Mouse (Mus musculus) induced T-regulatory cell, adult 2 months (primary cell): ENCODE results near the gene Cdca3.

Source experiments
- DNase-seq: peaks from one replicate; pipeline ENCODE4 v3.0.0-alpha.2; 2012; ENCODE audit warnings: low read depth

Cdca3 gene

DNA sequence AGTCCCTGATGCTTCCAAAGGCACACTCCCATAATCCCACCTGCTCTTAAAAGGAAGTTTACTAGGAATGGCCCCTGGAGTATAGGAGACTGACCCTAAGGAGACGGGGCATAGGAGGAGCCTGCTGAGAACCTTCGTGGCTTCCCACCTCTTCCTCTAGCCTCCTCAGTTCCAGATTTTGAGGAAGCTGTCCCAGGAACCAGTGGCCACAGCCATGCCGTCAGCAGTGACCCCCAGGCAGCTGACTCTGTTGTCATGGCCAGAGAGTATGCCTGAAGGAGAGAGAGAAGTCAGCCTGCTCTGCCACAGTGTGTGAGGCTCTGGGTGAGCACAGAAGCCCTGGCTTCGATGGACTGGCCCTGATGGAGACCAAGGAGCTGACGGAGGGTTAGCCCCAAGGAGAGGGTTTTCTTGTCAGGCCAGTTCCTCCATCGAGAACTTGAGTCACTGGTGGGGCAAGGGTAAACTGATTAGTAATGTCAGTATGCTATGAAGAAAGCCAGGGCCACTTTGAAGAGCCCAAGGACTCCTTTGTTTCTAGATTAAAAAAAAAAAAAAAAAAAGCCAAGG lies 5.2 kb downstream of the Cdca3 start:
- DNase-seq = no peak

DNA sequence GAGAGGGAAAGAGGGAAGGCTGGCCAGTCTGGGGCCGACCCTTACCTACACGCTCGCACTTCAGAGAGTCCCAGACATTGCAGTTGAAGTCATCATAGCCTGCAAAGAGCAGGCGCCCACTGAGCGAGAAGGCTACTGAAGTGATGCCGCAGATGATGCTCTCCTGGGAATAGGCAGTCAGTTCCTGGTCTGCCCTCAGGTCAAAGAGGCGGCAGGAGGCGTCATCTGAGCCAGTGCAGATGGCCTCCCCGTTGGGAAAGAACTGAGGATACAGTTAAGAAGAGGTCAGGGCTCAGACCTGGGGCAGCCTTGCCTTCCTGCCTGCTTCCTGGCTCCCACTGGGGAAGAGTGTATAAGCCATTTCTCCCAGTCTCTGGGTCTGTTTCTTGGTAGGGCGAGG lies 6.2 kb downstream of the Cdca3 start:
- DNase-seq = no peak

DNA sequence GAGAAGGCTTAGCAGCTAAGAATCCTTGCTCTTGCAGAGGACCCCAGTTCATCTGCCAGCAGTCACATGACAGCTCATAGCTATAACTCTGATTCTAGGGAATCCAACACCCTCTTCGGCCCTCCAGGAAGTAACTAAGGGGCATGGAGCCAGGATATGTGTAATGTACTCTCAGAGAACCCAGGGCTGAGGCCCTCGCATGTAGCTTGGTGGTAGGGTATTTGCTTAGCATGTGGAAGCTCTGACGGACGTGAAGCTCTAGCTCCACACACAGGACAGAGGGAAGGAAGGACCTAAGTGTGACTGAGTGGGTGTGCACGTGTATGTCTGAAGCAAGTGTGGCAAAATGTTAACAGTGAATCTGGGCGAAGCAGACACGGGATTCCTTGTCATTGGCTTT lies 7.1 kb downstream of the Cdca3 start:
- no peak for DNase-seq

DNA sequence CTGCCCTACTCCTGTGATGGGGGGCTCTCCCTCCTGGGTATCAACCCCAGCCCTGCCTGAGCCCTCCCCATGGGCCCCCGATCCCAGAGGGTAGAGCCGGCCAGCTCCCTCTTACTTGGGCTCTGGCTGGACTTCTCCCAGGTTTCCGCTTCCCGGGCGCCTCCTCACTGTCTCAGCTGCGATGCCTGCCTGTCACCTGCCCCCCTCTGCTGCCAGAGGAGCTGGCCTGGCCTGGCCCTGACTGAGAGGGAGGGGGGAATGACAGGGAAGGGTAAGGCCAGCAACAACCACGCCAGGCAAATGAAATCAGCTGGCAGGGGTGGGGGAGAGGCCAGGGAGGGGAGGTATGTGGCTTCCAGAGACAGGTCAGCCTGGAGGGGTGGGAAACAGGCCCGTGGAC lies 10.5 kb downstream of the Cdca3 start:
- DNase-seq = no peak

DNA sequence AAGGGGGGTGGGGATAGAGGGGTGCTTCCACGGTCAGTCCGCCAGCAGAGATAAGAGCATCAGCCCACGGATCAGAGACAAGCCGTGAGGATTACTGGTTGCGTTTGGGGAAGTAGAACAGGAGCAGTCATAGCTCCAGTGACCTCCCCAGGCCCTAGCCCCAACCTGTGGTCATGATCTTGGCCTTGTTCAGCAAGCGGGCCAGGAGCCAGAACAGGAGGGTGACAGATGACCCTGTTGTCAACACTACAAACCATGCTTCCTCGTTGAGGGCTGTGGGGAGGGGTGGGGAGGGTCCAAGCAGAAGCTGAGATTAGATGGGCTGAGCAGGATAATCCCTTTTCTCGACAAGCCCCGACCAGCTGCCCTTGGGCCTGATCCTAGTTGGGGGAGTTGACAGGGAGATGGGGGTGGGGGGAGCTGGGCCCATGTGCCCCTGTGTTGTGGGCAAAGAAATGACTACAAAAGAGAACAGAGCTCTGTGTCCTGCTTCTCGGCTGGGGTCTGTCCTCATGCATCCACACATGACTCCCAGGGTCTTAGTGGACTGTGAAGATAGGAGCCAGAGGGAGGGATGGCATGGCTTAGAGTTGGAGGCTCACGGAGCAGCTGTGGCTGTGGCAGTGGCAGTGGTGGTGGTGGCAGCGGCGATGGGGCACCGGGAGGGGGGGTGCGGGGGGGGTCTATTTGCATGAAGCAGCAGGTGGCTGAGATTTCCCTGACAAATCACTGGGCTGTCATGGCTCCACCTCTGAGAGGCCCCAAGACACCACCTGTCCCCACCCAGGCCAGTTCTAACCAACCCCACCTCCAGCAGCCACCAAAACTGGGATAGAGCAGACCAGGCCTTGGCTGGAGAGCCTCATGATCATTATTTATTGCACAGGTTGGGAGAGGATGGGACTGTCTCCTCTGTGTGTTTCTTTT lies 11.2 kb downstream of the Cdca3 start, which contains the start of gene Gnb3:
Gene Gnb3 (minus strand): TSS at position 35 of the 927 bp plus-strand sequence.
- DNase-seq = no peak

DNA sequence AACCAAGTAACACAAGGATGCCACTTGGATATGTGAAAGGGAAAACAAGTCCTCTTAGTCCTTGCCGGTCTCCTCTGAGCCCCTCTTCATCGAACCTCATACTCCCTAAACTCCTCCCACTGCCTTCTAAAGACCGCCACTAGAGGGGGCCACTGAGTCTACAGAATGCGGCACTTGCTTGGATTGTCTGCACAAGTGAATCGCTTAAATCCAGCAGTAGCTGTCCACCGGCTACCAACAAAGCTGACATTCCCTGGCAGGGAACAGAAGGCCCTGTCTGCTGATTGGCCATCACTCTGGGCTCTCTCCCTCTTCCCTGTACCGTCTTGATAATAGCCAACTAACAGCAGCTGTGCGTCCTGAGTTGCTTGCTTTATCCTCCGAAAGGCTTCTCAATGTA lies 18.0 kb downstream of the Cdca3 start:
- peak; percentile 96 for DNase-seq

DNA sequence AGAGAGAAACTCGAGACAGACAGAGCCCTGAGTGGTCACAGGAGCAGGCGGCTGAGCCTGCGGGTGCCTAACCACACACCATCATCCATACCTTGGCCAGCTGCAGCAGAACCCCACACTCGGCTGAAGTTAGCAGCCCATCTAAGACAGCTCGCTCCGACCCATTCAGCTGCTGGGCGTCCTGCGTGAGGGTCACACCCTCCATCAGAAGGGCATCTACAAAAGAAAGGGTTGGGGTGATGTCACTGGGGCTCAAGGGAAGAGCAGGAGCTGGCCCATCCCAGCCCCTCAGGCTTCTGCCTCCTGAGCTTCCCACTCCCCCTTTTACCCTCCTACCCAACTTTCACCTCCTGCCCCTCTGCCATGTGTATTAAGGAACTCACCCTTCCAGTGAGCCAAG lies 21.2 kb downstream of the Cdca3 start:
- DNase-seq = no peak

DNA sequence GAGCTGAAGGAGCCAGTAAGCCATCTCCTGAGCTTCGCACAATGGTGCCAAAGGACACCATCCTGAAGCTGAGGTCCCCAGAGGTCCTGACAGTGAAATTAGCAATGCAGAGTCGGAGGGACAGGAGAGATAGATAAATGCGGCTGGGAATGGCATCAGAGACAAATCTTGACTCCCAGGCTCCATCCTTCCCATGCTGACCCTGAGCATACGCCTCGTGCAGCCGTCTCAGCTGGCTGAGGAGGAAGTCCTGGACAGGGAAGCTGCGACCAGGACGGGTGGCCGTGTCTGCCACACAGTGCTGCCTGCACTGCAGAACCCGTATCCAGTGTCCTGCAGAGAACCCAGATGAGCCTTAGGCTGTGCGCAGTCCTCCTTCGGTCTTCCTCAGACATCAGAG lies 25.3 kb downstream of the Cdca3 start:
- DNase-seq = no peak

DNA sequence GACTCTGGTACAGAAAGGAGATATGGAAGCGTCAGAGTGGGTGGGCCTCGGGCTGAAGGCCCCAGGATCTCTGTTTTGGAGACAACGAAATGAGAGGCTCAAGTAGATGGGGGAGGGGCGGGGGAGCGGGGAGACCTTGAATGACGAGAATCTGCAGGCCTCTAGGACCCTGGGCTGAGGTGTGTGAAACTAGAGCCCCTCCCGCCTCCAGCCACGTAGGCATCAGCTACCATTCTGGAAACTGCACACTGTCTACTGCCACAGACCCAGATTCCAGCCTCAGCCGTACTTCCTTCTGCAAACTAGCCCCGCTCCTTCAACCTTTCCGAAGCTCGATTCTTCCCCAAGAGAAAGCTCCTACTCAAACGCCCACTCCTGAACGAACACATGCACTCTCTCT lies 27.0 kb downstream of the Cdca3 start:
- peak; percentile 42 for DNase-seq

DNA sequence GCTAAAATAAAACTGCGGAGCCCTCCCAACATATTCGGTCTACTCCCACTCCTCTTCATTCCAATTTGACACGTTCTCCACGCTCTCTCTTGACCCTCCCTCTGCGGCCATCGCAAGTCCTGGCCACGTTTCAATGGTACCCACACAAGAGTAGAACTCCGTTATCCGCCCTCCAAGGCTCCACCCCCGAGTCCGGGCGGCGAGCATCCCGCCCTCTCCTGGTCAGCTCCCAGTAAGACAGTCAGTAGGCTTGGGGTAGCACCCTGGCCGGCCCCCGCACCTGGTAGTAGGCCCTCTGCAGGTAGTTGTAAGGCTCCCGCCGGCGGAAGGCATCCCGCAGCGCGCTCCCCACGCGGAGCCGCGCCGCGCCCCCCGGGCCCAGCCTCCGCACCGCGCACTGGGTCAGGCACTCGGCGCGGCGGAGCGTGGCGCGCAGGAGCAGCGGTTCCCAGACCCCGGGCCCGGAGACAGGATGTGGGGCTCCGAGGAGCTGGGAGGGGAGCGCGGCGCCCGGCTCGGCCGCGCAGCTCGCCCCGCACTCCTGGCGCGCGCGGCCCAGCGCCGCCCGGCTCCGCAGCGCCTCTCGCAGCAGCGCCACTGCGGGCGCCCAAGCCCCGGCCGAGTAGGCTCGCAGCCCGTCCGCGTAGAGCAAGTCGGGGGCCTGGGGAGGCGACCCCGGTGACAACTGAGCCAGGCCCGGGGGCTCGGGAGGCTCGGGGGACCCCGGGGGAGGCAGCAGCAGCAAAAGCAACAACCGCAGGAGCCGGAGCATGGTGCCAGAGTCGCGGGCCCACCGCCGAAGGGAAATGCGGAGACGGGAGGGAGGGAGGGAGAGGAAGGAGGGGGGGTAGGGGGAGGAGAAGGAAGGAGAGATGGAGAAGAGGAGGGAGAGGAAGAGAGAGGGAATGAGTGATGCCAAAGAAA lies 27.8 kb downstream of the Cdca3 start, which contains the start of gene P3h3:
Gene P3h3 (minus strand): TSS at position 837 of the 924 bp plus-strand sequence.
- DNase-seq = peak; percentile 84

DNA sequence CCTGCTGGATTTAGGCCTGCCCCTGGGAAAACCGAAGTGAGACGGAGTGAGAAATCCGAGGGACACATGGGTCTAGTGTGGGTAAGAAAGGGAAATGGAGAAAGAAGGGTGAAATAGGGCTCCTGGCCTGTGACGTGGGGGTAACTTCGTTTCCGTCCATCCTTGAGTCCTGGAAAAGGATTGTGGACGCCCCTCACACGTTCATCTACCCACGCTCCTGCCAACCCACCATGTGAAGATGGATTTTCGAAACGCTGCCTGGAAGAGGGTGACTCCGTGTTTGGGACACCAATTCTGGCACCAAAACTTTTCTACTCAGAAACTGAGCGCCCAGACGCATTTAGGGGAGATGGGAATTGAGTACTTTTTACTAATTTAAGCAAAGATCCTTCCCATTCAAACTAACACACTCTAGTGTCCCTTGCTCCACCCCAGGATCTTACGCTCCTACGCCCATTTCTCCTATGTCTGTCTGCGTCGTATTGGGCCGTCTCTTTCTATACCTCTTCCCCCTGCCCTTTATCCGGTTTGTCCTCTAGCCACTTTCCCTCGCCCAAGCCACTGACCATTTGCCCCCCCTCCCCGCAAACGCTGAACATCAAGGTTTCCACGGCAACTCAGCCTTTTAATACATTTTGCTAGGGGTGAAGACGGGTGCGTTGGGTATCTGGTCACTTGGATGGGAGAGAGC lies 28.6 kb downstream of the Cdca3 start:
- DNase-seq = no peak

DNA sequence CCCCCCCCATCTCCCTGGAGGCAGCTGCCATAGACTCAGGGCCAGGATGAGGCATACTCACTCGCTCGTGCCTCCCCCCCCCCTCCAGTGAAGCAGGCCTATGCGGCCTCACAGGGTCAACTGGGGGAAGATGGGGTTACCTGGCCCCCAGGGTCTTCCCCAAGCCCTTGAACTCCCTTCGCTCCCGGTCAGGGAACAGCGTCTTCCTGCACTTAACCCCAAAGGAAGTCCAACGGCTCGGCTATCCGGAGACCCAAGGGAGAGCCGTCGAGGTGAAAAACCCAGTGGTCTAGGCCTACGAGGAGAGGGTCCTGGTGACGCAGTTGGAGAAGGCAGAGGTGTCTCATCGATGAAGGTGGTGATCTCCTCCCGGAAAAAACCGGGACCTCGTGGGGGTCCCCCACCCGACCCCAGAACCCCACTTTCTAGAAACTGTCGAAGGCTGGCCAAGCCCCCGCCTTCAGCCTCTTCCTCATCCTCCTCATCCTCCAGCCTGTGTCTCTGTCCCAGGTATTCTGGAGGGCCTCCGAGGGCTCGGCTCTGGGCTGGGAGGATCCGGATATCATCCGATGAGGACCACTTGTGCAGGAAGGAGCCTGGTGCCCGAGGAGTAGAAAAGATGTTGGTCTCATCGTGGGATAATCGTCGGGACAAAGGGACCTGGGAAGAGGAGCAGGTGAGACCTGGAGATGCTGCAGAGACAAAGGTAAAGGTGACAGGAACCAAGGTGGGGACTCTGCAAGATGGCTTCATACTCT lies 29.4 kb downstream of the Cdca3 start:
- no peak for DNase-seq

DNA sequence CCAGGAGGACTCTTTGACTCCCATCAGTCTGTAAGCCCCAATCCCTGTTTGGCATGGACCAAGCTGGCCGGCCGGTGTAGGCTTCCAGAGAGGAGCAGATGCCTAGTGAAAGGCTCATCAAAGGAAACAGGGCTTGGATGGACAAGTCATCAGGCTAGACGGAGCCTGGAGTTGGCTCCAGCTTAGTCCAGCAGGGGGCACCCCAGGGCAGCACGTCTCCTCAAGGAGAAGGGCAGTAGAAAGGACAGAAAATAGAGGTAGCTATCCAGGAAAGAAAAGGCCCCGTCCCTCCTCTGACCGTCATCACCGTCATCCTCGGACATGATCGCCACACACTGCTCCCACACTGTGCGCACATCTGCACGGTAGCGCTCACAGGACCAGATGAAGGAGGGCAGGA lies 30.4 kb downstream of the Cdca3 start:
- peak; percentile 89 for DNase-seq

DNA sequence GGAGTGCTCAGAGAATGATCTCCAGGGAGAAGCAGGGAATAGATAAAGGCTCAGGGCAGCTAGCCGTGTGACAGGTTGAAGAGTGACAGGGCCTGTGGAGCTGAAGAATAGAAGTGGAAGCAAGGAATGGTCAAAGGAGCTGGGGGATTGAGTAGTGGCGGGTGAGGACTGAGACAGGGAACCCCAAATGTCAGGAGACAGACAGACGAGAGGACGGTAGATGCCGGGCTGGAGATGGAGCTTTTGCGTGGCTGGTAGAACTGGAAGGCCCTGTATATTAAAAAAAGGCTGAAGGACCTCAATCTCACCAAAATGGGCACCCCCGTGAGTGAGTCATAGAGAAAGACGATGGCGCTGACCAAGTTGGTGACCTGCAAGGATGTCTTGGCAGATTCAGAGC lies 31.2 kb downstream of the Cdca3 start:
- DNase-seq = no peak

DNA sequence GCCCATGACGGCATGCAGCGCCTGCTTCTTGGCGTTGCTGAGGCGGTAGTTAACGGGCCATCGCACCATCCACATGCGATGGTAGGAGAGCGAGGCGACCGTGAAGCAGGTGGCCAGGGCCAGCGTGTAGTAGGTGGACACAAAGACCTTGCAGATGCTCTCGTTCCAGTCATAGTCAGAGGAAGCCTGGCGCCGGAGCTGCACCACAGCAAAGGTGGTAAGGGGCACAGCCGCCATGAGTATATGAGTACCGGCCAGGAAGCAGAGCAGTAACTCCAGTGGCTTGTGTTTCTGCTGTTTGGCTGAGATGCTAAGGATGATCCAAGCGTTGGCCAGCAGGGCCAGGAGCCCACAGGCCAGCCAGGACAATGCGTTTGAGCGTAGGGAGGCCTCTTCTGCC lies 31.9 kb downstream of the Cdca3 start:
- no peak for DNase-seq

DNA sequence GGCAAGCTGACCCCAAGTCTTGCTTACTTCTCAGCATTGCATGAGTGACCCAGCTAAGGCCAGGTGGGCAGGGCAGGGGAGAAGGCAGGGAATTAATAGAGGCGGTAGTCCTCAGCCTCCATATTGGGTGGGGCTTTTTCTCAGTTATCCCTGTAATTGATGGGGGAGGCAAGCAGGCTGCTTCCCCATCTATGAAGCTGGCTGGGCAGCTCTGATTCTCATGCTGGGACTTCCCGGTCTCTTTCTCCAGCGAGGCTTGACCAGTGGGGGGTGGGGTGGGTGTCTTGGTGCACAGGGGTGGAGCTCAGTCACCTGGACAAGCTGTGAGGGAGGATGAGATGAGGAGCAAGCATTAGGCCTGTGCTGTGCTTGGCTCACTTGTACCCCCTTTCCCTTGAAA lies 32.5 kb downstream of the Cdca3 start:
- no peak for DNase-seq

DNA sequence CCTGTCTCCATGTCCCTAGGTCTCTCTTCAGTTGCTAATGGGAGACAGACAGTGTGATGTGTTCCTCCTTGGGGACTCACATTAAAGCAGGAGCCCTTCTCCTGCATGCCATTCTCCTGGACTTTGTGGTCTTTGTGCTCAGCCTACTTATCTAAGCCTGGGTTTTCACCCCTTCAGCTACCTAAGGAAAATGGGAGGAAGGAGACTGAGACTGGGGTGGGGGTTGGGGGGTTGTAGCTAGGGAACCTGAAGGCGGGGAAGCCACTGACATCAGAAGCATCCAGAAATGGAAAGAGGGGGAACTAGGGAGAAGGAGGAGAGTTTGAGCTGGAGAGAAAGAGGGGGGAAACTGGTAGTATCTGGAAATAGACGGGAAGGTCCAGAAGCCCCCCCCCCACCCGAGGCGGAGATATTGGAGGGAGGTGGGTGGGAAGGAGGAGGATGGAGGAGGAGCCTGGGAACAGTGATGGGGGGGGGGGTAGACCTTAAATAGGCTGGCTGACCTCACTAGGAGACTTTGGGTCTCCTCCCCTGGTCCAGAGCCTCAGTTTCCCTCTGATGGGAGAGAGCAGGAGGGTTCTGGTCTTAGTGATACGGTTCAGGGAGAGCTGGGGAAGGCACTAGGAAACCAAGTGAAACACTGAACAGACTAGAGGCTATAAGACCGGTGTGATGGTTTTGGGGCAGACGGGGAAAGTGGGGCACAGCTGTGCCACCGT lies 33.2 kb downstream of the Cdca3 start:
- DNase-seq = no peak

DNA sequence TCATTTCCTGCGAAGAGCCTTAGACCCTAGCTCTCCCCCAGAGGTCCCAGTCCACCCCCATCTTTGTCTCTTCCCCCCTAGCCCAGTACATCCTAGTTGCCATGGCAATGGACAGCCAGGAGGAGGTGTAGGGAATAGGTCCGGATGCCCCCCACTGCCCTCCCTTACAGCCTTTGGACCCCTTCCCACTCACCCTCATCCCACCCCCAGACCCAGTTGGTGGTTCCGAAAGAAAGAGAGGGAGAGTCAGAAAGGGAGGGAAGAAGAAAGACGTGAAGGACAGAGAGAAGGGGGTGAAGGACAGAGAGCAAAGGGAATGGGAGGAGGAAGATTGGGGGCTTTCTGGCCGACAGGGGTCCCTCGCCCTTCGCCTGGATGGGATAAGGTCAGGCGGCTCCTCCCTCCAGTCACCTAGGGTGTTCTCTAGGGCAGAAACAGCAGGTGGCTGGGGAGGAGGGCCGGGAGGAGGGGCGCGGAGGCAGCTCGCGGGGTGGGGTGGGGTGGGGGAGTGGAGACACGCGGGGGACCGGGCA lies 33.8 kb downstream of the Cdca3 start:
- DNase-seq = no peak

DNA sequence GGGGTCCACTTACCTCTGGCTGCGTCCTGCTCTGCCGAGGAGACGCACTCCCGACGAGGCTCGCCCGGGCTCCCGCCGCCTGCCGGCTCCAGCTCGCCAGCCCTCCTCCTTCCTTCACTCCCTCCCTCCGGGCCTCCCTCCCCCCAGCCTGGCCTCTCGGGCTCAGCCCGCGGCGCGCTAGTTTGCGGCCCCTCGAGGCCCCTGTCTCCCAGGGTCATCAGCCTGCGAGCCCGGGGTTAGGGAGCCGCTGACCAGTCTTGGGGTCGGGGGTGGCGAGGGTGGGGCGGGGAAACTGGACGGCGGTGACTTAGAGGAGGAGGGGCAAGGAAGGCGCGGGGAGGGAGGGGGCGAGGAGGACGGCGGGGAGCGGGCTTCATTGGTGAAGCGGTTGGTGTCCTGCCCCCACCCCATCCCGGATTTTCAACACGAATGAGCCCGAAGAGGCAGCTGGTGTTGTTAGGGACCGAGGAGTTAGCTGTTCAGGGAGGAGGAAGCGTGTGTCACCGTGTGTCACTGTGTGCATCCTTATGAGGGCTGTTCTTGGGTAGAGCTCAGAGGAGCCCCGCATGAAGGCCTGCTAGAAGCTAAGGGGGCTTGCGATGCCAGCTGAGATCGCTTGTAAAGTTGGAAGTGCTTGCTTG lies 34.4 kb downstream of the Cdca3 start, which contains the start of gene Gpr162:
Gene Gpr162 (minus strand): TSS at position 326 of the 641 bp plus-strand sequence.
- DNase-seq = peak; percentile 71
